Mouse (Mus musculus): ENCODE results near the gene Fbxo36.

The Fbxo36 gene

DNA sequence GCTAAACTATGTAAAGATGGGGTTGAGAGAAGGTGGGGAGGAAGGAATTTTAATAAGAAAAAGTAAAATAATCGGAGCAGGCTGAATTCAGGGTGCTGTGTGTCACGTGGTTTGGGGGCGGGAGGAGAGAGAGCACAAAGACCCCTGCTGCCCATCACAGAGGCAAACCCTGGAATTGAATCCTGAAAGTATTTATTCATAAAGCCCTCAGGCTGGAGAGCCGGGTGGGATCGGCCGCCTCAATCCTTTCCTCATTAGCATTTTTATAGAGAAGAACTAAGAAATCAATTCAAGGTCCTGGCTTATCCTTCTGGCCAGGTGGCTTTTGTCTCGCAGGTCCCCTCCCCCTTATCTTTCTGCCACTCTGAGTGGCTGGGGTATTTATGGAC, 50.4 kb downstream of the Fbxo36 start:
- DNase-seq (ENCODE audit: low spot score in 2 of 2): no peak

DNA sequence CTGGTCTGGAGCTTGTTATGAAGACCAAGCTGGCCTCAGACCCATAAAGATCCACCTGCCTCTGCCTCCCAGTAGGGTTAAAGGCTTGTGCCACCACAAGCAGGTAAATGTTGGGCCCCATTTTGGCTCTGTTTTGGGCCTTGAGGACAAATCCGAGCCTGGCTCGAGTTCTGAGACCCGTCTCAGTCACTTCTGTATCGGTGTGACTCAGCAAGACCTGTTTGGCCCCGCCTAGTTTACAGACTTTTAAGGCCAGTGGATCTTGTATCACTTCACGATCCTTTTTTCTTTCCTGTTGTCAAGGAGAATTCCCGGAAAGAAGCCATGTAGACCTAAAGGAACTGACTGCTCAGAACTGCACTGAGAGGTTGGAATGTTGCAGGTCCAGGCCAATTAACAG, 50.9 kb downstream of the Fbxo36 start:
- DNase-seq (ENCODE audit: low spot score in 2 of 2): no peak

DNA sequence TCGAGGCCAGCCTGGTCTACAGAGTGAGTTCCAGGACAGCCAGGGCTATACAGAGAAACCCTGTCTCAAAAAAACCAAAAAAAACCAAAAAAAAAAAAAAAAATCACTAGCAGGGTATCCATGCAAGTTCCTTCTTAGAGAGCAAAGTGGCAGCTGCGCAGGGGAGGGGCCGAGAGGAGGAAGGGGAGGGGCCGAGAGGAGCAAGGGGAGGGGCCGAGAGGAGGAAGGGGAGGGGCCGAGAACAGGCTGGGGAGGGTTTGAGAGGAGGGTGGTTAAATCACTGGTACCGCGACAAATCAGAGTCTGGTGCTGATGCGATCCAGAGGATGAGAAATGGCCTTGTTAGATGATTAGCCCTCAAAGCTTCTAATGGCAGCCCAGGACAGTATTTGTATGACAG, 52.1 kb downstream of the Fbxo36 start:
- no peak for DNase-seq (ENCODE audit: low spot score in 2 of 2)

DNA sequence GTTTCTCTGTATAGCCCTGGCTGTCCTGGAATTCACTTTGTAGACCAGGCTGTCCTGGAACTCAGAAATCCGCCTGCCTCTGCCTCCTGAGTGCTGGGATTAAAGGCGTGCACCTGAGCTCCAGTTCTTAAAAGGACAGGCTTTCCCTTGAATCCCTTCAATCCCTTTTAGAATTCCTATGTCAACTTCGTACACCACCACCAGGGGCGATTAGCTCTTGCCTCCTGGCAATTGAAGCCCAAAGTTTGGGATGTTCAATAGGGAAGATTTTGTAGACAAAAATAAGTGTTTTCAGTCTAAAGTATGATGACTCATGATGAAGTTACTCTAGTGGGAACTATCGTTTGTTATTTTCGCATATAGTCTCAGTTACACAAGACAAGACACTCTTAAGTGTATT, 57.7 kb downstream of the Fbxo36 start:
- no peak for DNase-seq (ENCODE audit: low spot score in 2 of 2)

DNA sequence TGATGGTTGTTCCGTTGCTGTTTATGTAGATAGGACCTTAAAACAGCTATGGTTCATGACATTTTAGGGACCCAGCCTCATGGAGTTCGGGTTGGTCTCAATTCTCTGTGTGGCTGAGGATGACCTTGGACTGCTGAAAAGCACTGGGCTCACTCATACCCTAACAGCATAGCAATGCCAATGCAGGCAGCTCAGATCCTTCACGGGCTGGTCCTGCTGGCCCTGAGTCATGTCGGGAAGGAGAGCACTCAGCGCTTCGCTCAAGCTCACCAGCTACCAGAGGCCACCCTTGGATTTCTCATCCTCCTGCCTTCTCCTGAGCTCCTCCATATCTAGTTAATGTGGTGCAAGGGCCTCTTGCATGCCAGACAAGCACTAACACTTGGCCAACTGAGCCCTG, 59.5 kb downstream of the Fbxo36 start:
- no peak for DNase-seq (ENCODE audit: low spot score in 2 of 2)

DNA sequence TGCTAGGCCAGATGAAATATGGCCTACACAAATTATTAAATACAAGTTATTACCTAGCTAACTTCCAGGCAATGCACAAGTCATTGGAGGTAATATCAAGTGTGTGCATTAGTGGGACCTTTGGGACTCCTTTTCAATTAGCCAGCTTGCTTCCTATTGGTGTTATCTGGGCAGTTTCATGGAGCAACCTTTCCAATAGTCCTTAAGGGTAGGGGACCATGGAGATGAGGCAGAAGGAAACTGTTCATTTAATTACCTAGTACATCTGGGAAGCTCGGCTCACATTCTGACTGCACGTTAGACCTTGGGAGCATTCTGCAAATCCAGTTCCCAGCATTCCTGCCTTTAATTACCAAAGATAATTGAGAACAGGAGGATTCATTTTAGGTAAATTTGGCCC, 64.8 kb downstream of the Fbxo36 start:
- no peak for DNase-seq (ENCODE audit: low spot score in 2 of 2)

DNA sequence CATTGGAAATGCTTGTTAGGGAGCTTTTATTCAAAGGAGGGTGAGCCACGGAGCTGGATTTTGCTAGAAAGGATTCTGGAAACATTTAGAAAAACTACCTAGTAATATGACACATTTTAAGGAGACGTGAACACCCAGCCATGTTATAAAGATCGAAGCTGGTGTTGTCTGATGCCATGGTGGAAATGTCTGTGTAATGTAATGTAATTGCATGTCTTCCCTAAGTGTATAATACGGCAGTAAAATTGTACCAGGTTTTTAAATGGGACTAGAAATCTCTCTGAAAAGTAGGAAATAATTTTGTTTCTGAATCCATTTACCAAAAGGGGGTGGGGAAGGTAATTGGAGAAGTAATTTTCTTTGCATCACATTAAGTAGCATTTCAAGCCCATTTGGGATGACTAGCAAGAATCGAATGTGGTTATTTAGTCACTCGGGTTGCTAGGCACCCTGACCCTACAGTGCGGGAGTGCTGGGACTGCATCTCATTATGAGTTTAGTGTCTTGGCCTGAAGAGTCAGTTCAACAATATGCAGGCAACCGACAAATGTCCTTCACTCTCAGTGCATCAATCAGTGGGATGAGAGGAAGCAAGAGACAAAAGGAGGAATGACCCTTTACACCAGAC, 70.7 kb downstream of the Fbxo36 start:
- no peak for DNase-seq (ENCODE audit: low spot score in 2 of 2)

DNA sequence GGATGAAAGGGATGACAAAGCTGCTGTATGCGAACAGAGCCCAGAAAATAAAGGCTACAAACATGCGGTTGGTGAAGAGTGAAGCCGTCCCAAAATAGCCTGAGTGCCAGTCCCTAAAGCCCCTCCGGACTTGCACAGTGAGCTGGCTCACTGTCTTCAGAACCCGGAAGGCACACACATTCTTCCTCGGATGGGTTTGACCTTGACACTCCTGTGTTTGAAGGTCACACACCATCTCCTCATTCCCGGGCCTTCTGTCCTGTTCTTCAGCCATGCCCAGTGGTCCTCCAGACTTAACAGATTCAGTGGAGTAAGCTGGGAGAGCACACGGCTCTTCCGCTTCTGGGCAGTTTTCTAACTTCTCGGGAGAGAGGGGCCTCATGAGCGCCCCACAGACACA, 72.9 kb downstream of the Fbxo36 start:
- DNase-seq (ENCODE audit: low spot score in 2 of 2): no peak

DNA sequence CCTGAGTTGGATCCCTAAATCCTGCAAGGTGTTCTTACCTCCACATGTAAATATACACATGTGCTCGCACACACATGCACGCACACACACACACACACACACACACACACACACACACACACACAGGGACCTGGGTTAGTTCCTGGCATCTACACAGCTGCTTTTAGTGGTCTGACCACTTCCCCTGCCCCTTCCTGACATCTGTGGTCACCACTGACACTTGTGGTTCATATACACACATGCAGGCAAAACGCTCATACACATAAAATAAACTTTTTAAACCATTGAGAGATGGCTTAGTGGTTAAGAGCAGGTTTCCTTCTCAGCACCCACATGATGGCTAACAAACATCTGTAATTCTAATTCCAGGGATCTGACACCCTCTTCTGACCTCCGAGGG, 75.4 kb downstream of the Fbxo36 start:
- DNase-seq (ENCODE audit: low spot score in 2 of 2): no peak

DNA sequence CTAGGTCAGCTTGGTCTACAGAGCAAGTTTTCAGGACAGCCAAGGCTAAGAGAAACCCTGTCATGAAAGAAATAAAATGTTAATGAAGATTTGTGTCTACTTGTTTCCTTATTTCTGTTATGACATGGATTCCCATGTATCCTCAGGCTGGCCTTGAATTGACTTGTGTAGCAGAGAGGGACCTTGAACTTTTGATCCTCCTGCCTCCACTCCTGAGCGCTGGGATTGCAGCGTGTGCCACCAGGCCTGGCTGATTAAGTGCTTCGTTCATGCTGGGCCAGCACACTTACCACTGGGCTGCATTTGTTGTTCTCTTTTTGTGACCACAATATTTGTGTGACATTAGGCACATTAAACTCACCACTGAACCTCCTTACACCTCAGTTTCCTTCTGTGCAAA, 79.2 kb downstream of the Fbxo36 start:
- DNase-seq (ENCODE audit: low spot score in 2 of 2): no peak

DNA sequence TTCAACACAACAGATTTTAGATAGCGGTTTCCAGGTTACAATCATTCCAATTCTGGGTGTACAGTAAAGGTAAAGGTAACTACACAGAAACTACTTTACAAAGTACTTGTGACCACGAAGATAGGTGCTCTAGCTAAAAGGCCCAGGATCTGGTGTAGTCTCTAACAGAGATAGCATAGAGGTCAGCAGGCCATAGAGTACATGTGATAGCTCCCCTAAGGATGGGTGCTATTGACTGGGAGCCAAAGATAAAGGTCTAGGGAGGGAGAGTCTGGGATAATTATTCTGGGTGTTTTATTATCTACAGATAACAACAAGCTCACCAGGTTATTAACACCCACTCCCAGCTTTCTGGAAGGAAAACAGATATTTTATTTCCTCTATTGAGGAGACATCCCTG, 83.8 kb downstream of the Fbxo36 start:
- DNase-seq (ENCODE audit: low spot score in 2 of 2): no peak

DNA sequence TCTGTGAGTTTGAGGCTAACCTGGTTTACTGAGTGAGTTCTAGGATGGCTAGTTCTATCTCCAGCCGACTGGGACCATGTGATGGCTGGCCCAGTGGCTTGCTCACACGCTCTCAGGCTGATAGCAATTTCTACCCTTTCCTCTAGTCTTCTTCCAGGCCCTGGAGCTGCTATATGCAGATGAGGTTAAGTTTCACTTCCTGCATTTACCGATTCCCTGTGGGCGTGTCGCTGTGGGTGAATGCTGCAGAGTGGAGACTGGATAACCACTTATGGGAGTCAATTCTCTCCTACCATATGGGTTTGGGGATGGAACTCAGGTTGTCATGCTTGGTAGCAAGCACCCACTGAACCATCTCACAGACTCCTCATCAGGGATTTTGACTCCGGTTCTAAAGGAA, 84.5 kb downstream of the Fbxo36 start:
- DNase-seq (ENCODE audit: low spot score in 2 of 2): no peak

DNA sequence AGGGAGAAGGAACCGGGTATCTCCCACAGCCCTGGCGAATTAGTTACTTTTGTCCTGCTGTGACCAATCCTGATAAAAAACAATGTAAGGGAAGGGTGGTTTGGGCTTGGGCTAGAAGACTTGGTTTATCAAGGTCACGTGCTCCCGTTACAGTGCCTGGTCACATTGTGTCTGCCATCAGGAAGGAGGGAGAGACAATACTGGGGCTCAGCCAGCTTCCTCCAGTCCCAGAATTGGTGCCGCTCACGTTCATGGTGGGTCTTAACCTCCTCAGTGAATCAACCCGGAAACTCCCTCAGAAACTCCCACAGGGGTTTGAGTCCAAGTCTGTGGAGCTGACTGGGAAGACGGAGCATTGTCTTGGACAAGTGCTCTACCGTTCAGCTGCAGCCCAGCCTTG, 86.0 kb downstream of the Fbxo36 start:
- DNase-seq (ENCODE audit: low spot score in 2 of 2): no peak

DNA sequence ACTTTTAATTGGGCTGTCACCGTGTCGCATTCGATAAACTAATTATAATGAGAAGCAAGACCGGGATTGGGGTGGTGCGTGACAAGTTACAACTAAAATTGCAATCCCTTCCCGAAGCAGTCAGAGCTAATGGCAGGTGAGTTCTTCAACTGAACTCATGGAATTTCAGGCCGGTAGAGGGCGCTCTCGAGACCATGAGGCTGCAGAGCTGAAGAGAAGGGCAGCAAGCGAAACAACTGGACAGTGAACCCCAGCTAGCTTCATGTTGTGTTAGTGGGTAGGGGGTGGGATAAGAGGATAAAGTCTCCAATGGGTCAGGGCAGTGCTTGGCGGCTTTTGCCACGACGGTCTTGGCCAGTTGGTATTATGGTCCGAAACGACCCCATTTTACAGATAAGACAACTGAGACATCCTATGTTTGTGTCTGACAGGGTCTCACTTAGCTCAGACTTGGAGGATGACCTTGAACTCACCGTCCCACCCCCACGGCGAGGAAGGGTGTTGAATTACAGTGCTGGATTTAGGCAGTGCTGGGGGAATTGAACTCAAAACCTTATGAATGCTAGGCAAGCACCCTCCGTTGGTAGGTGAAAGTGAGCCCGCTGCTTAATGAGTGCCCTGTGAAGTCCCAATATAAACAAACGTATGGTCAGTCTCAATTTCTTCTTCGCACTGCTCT, 94.0 kb downstream of the Fbxo36 start:
- peak; percentile 75 to 79 for DNase-seq (ENCODE audit: low spot score in 2 of 2)

DNA sequence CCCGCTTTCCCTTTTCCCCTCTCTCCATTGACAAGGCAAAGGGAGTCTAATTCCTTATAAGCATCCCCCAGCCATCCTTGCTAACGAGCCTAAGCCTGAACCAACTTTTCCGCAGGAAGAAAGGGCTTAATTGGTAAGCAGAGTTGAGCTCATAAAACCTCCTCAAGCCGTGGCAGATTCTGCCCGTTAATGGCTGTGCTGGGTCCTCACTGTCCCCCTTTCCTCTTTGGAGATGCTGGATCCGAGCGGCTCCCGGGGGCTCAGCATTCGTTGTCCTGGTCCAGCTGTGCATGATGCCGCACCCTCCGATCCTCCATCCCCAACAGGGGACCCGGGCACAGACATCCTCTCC, 94.5 kb downstream of the Fbxo36 start:
- peak; percentile 6 to 14 for DNase-seq (ENCODE audit: low spot score in 2 of 2)

DNA sequence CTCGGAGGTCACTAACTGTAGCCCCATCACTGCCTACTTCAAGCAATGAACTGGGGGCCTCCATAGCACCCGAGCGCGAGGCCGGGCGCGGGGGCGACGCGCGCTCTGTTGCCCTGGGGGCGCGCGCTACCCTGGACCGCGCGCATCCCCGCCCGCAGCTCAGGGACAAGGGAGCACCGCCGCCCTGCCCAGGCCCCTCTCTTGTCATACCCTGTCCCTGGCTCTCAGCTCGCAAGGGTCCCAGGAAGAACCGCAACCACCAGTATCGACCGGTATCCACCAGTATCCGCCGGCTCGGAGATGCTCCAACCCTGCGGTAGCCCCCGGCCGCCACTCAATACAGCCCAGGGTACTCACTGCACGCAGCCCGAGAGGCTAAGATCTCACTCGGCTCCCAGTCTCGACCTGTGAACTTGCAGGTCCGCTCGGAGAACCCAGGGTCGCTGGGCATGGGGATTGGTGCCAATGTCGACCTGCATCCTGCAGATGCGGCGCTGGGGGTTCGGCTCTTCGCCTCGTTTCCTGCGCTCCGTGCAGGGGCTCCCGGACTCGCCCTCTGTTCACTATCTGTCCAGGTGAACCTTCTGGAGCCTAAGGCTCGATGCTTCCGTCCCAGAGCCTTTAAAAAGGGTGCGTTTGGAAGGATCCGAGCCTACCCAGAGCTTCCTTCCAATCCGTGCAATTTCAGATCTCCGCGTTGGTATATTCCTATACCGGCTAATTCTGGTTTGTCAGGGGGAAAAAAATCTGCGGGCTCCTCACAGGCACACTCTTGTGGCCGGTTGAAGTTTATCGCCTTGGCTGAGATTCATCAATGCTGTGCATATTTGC, 95.1 kb downstream of the Fbxo36 start, which contains the start of gene Slc16a14:
Slc16a14 (minus strand) TSS at position 632 of the 831 bp plus-strand sequence.
- peak; percentile 39 to 47 for DNase-seq (ENCODE audit: low spot score in 2 of 2)

DNA sequence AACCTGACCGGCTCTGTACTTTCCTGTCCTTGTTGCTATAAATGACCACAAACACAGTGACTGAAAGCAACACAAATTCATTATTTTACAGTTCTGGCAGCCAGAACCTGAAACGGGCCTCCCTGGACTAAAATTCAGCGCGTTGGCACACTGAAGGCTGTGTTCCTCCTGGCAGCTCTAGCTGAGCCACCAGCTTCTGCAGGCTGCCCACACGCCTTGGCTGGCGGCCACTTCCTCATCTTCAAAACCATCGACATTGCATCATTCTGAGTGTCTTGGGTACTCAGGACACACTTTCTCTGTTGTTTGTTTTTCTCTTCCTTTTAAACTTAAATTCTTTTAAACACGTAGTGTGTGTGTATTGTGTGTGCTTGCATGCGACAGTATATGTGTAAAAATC, 96.0 kb downstream of the Fbxo36 start:
- DNase-seq (ENCODE audit: low spot score in 2 of 2): peak; percentile 88 to 93

DNA sequence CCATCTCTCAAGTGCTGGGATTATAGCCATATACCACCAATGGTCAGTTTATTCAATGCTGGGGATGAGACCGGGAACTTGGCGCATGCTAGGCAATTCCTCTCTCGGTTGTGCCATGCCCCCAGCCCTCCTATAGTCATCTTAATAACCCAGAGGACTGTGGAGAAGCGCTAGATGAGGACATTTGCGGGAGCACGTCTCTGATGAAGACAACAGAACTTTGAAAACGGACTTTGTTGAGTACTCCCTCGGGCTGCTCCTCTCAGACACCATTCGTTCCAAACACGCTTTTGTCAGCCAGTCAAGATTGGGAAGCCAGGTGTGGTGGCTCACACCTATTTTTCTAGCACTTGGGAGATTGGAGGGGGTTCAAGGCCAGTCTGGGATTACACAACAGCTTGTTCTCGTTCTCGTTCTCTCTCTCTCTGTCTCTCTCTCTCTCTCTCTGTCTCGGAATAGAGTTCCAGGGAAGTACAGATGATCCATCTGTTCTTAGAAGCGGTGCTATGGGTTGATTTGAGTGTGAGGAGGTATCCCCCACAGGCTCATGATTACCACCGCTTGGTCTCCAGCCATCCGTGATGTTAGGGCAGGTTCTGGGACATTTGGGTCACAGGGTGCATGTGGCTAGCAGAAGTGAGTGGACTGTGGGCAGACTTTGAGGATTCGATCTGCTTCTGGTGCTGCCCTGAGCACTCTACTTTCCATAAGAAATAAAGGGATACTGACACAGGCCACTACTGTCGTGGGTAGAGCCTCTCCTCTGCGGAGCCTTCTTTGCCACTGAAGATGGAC, 97.3 kb downstream of the Fbxo36 start:
- no peak for DNase-seq (ENCODE audit: low spot score in 2 of 2)

DNA sequence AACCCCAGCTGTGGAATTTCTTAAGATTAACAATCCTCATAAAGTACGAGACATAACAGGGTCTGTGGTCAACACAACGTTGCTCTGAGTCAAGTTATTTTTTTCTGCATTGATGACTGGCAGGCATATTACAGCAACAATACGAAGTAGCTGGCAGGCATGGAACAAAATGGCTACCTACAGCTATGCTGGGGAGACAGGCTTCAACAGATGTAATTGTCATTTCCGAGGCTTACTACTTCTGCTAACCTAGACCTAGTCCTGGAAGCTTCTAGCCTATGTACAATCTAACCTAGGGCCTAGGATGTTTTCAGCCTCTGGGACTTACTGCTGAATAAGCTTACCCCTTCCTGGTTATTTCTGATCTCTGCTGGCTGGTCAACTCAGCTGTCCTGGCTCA, 99.8 kb downstream of the Fbxo36 start:
- no peak for DNase-seq (ENCODE audit: low spot score in 2 of 2)

DNA sequence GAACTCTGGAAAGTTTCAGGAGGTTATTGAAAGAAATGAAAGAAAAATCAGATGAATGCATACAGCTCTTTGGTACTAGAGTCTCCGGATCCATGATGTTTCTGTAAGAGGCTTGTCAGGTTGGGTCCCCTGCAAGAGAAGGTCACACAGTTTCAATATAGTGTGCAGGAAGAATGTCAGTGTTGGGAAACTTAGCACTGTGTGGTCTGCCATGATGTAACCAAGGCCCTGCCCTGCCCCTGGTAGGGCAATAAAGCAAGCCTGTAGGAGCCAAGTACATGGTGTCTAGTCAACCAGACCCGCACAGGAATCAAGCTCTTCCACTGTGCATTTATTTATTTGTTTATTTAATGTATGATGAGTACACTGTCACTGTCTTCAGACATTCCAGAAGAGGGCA, 100.7 kb downstream of the Fbxo36 start:
- no peak for DNase-seq (ENCODE audit: low spot score in 2 of 2)

DNA sequence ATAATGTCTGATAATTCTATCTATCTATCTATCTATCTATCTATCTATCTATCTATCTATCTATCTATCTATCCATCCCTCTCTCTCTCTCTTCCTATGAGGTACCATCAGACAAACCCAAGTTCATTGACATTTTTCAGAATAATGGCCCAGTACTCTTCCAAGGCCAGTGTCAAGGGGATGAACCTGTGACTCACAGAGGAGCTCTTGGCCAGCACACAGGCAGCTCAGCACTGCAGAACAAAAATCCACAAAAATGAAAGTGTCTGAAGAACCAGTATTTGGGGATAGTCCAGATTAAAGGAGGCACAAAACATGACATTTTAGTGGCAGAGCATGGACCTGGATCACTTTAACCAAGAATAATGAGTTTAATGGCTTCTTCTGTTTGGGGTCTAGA, 103.0 kb downstream of the Fbxo36 start:
- DNase-seq (ENCODE audit: low spot score in 2 of 2): no peak

DNA sequence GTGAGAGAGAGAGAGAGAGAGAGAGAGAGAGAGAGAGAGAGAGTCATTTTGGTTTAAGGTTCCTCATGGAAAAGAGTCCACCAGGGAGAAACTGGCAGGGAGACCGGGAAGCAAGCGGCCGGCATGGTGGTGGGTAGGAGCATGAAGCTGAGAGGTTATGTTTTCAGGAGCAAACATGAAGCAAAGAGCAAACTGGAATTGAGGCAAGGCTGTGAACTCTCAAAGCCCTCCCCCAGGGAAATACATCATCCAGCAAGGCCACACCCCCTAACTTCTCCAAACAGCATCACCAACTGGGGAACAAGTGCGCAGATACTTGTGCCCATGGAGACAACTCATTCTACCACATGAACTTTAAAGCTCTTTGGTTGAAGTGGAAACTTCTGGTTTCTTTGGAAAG, 103.9 kb downstream of the Fbxo36 start:
- DNase-seq (ENCODE audit: low spot score in 2 of 2): no peak
